Mouse (Mus musculus): ENCODE results near the gene Pycr1. TPM values are rescaled to one million over a fixed set of nuclear protein-coding genes. Genes with fewer than 3 reads are reported as not detected.
"Not testable (repeated sequence)": the region's sequence is repeated elsewhere in the genome, so short reads cannot be mapped to it uniquely, and the experiment has no call there.

The Pycr1 gene
- 5.1 and 5.7 TPM in 2 replicates for polyA plus RNA-seq (2015; fragmentation: Nextera tagmentation; extraction: Ambion mirVana)

GRCm38 (mm10) chr11:120643601-120643987 lies at the start of gene Pycr1:
Gene Pycr1, minus strand, starts transcription at chr11:120643769.
- Histone ChIP-seq H3K4me1 (replicated peaks) (peaks cover 32% of the 10 kb centered on the region), H3K9ac (peak within 1 kb of the TSS; percentile 65), H3K4me2 (peak within 1 kb of the TSS; percentile 98), H3K4me3 (replicated peaks) (peak within 1 kb of the TSS; percentile 62), H3K9me3 (replicated peaks) (no peaks in the 10 kb centered on the region), H3K27ac (replicated peaks) (0 out of 2 replicates have a peak within 1 kb of the TSS, but pooled peaks have one; percentile 11), H3K36me3 (replicated peaks) (no peaks in the 10 kb centered on the region), H3K27me3 (peaks cover 56% of the 10 kb centered on the region)
- under 1% methylated on average over 15 of the region's 15 CpGs for WGBS (ENCODE audit: insufficient replicate concordance)
- peak; percentile 95 for ATAC-seq (ENCODE audit: insufficient read depth)

- Histone ChIP-seq H3K4me1 (replicated peaks) (no peaks in the 10 kb centered on the region; the same call in 1 of the 2 replicates), H3K27ac (replicated peaks) (no peak overlapping the region), H3K9me3 (replicated peaks) (no peaks in the 10 kb centered on the region), H3K4me3 (replicated peaks) (no peak overlapping the region), H3K27me3 (no peaks in the 10 kb centered on the region), H3K4me2 (no peak overlapping the region), H3K9ac (no peak overlapping the region), H3K36me3 (replicated peaks) (peaks cover 41% of the 10 kb centered on the region)
- WGBS (ENCODE audit: insufficient replicate concordance) = 87% methylated on average over 4 of the region's 4 CpGs
- ATAC-seq (ENCODE audit: insufficient read depth) = no peak
Observed at GRCm38 (mm10) chr11:120692471-120693011, 49.0 kb upstream of the Pycr1 start.

GRCm38 (mm10) chr11:120689365-120689764 lies 45.8 kb upstream of the Pycr1 start:
- 41% methylated on average over 3 of the region's 3 CpGs for WGBS (ENCODE audit: insufficient replicate concordance)
- H3K36me3 ChIP-seq (replicated peaks) = peaks cover 38% of the 10 kb centered on the region
- H3K4me1 ChIP-seq (replicated peaks) = peaks cover 4% of the 10 kb centered on the region; the same call in 1 of the 2 replicates
- no peak overlapping the region for H3K4me3 ChIP-seq (replicated peaks)
- no peak overlapping the region for H3K4me2 ChIP-seq
- no peak for ATAC-seq (ENCODE audit: insufficient read depth)
- no peaks in the 10 kb centered on the region for H3K27me3 ChIP-seq
- H3K9me3 ChIP-seq (replicated peaks) = no peaks in the 10 kb centered on the region
- no peak overlapping the region for H3K9ac ChIP-seq
- H3K27ac ChIP-seq (replicated peaks) = no peak overlapping the region

DNA sequence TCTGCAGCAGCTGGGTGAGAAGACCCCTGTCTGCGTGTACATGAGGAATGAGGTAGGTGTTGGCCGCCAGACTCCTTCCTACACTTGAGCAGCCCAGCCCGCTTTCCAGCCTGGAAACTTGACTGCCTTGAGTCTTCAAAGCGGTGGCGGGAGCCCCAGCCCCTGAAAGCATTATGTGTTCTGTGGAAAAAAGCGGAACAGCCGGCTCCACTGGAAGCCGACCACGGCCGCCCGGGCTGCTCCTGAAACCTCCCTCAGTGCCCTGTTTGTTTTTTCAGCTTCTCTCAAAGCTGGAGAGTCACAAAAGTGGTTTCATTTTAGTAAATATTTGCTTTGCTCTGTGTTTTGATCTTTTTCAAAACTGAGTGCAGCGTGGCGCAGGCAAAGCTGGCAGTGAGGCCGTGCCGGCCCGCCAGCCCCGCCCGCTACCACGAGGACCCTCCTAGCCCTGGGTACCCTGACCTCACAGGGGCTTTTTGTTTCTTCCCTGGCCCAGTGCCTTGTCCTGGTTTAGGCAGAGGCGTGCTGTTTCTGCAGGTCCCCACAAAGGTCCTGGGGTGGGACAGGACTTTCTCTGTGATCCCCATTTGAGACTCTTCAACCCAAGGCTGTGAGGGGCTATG lies 43.2 kb upstream of the Pycr1 start:
- H3K9ac ChIP-seq = no peak overlapping the region
- no peaks in the 10 kb centered on the region for H3K27me3 ChIP-seq
- 0 out of 2 replicates have a peak, but pooled peaks cover 4% of the 10 kb centered on the region for H3K4me1 ChIP-seq (replicated peaks)
- 79% methylated on average over 20 of the region's 20 CpGs for WGBS (ENCODE audit: insufficient replicate concordance)
- no peaks in the 10 kb centered on the region for H3K9me3 ChIP-seq (replicated peaks)
- H3K4me2 ChIP-seq = no peak overlapping the region
- ATAC-seq (ENCODE audit: insufficient read depth) = no peak
- H3K36me3 ChIP-seq (replicated peaks) = peaks cover 35% of the 10 kb centered on the region
- no peak overlapping the region for H3K27ac ChIP-seq (replicated peaks)
- H3K4me3 ChIP-seq (replicated peaks) = no peak overlapping the region

GRCm38 (mm10) chr11:120684660-120685059 lies 41.1 kb upstream of the Pycr1 start:
- H3K9ac ChIP-seq = no peak overlapping the region
- no peak overlapping the region for H3K4me2 ChIP-seq
- 0 out of 2 replicates have a peak, but pooled peaks cover 4% of the 10 kb centered on the region for H3K4me1 ChIP-seq (replicated peaks)
- H3K27me3 ChIP-seq = no peaks in the 10 kb centered on the region
- no peak for ATAC-seq (ENCODE audit: insufficient read depth)
- no peak overlapping the region for H3K4me3 ChIP-seq (replicated peaks)
- peaks cover 42% of the 10 kb centered on the region for H3K36me3 ChIP-seq (replicated peaks)
- H3K27ac ChIP-seq (replicated peaks) = no peak overlapping the region
- no peaks in the 10 kb centered on the region for H3K9me3 ChIP-seq (replicated peaks)
- WGBS (ENCODE audit: insufficient replicate concordance) = 61% methylated on average over 2 of the region's 2 CpGs

GRCm38 (mm10) chr11:120684086-120684485 lies 40.5 kb upstream of the Pycr1 start:
- Histone ChIP-seq H3K27ac (replicated peaks) (no peak overlapping the region), H3K27me3 (no peaks in the 10 kb centered on the region), H3K4me2 (no peak overlapping the region), H3K9ac (no peak overlapping the region), H3K4me3 (replicated peaks) (no peak overlapping the region), H3K36me3 (replicated peaks) (peaks cover 42% of the 10 kb centered on the region), H3K4me1 (replicated peaks) (0 out of 2 replicates have a peak, but pooled peaks cover 4% of the 10 kb centered on the region), H3K9me3 (replicated peaks) (no peaks in the 10 kb centered on the region)
- ATAC-seq (ENCODE audit: insufficient read depth) = no peak
- WGBS (ENCODE audit: insufficient replicate concordance) = 70% methylated on average over 2 of the region's 2 CpGs

GRCm38 (mm10) chr11:120683536-120683935 lies 40.0 kb upstream of the Pycr1 start:
- no peak for ATAC-seq (ENCODE audit: insufficient read depth)
- 64% methylated on average over 3 of the region's 3 CpGs for WGBS (ENCODE audit: insufficient replicate concordance)
- Histone ChIP-seq H3K27me3 (no peaks in the 10 kb centered on the region), H3K36me3 (replicated peaks) (peaks cover 41% of the 10 kb centered on the region), H3K4me3 (replicated peaks) (no peak overlapping the region), H3K27ac (replicated peaks) (no peak overlapping the region), H3K9ac (no peak overlapping the region), H3K4me2 (no peak overlapping the region), H3K9me3 (replicated peaks) (no peaks in the 10 kb centered on the region), H3K4me1 (replicated peaks) (0 out of 2 replicates have a peak, but pooled peaks cover 4% of the 10 kb centered on the region)

GRCm38 (mm10) chr11:120682683-120683082 lies 39.1 kb upstream of the Pycr1 start:
- 82% methylated on average over 5 of the region's 5 CpGs for WGBS (ENCODE audit: insufficient replicate concordance)
- H3K4me3 ChIP-seq (replicated peaks) = no peak overlapping the region
- 0 out of 2 replicates have a peak, but pooled peaks cover 4% of the 10 kb centered on the region for H3K4me1 ChIP-seq (replicated peaks)
- no peak for ATAC-seq (ENCODE audit: insufficient read depth)
- no peak overlapping the region for H3K27ac ChIP-seq (replicated peaks)
- no peaks in the 10 kb centered on the region for H3K9me3 ChIP-seq (replicated peaks)
- no peak overlapping the region for H3K4me2 ChIP-seq
- H3K27me3 ChIP-seq = no peaks in the 10 kb centered on the region
- H3K36me3 ChIP-seq (replicated peaks) = peaks cover 46% of the 10 kb centered on the region
- no peak overlapping the region for H3K9ac ChIP-seq

DNA sequence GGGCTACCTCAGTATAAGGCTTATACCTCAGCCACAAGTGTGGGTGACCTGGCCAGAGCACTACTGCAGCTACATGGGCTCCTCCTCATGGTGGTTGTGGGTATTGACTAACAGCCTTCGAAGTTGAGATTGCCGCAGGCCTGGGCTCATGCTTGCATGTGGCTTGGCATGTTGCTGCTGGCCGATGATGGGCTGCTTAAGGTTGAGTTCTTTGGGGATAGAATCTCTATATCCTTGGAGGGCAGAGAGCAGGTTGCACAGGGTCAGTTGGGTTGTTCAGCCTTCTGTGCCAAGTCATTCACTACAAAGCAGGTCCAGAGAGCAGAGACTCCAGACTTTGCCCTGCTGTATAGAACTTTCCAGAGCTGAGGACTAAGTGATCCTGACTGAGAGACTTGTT lies 36.3 kb upstream of the Pycr1 start:
- Histone ChIP-seq H3K36me3 (replicated peaks) (peaks cover 43% of the 10 kb centered on the region), H3K27ac (replicated peaks) (no peak overlapping the region), H3K9me3 (replicated peaks) (no peaks in the 10 kb centered on the region), H3K4me1 (replicated peaks) (peaks cover 19% of the 10 kb centered on the region), H3K4me2 (no peak overlapping the region), H3K27me3 (no peaks in the 10 kb centered on the region), H3K9ac (no peak overlapping the region), H3K4me3 (replicated peaks) (no peak overlapping the region)
- 66% methylated on average over 3 of the region's 3 CpGs for WGBS (ENCODE audit: insufficient replicate concordance)
- no peak for ATAC-seq (ENCODE audit: insufficient read depth)

DNA sequence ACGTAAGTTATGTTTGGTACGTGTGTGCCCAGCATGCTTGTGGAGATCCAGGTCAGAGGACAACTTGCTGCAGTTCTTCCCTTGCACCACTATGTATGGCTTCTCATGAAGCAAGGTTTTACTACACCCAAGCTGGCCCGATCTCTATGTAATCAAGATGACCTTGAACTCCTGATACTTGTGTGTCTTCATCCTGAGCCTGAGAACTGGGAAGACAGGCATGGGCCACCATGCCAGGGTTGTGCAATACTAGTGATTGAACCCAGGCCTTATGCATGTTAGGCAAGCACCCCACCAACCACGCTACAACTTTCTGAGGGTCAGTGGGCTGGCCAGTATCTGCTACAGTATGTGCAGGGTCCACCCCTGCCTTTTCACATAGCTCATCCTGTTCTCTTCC lies 33.4 kb upstream of the Pycr1 start:
- H3K4me3 ChIP-seq (replicated peaks) = no peak overlapping the region
- ATAC-seq (ENCODE audit: insufficient read depth) = no peak
- no peak overlapping the region for H3K9ac ChIP-seq
- H3K27me3 ChIP-seq = no peaks in the 10 kb centered on the region
- H3K36me3 ChIP-seq (replicated peaks) = peaks cover 43% of the 10 kb centered on the region
- H3K27ac ChIP-seq (replicated peaks) = no peak overlapping the region; the same call in 1 of the 2 replicates
- no peaks in the 10 kb centered on the region for H3K9me3 ChIP-seq (replicated peaks)
- H3K4me1 ChIP-seq (replicated peaks) = peaks cover 42% of the 10 kb centered on the region
- H3K4me2 ChIP-seq = no peak overlapping the region
- WGBS (ENCODE audit: insufficient replicate concordance) = 75% methylated on average over 4 of the region's 4 CpGs

DNA sequence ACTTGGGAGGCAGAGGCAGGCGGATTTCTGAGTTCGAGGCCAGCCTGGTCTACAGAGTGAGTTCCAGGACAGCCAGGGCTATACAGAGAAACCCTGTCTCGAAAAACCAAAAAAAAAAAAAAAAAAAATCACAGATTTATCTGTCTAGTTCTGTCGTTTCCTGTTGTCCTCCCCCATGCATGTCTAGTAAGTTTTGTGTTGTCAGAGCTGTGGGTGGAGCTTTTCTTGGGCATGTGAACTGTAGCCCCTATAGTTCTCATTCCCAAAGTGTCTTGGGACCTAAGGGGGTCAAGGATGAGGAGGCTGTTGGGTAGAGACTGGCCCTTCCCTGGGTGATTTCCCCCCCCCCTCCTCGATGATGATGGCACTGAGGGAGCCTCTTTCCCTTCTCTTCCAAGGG lies 32.3 kb upstream of the Pycr1 start:
- H3K4me2 ChIP-seq; H3K9me3 ChIP-seq (replicated peaks); H3K27ac ChIP-seq (replicated peaks); ATAC-seq (ENCODE audit: insufficient read depth); H3K9ac ChIP-seq; H3K27me3 ChIP-seq; H3K4me3 ChIP-seq (replicated peaks): not testable (repeated sequence)
- WGBS (ENCODE audit: insufficient replicate concordance) = 54% methylated on average over 5 of the region's 5 CpGs
- peaks cover 37% of the 10 kb centered on the region for H3K36me3 ChIP-seq (replicated peaks)
- peaks cover 42% of the 10 kb centered on the region for H3K4me1 ChIP-seq (replicated peaks)

All from liver, embryonic 15.5 days (tissue).